Mouse (Mus musculus) forebrain, embryonic 16.5 days (tissue): Measurements from ENCODE around the gene Dlat. TPM values are rescaled to one million over a fixed set of nuclear protein-coding genes. Genes with fewer than 3 reads are reported as not detected.

Source experiments
- ATAC-seq: fragments of 200-750 bp; cut with Nextera tagmentation; 2 replicates; pipeline ENCODE4 v1.8.0; 2017; ENCODE audit warnings: mild to moderate bottlenecking, moderate library complexity
- H3K27ac ChIP-seq: fragments of 300-500 bp; sonication (generic); 2 replicates; pipeline ENCODE4 v1.5.1; 2014; ENCODE audit warnings: low read length, control low read depth
- H3K27me3 ChIP-seq: fragments of 300-500 bp; sonication (generic); replicated peaks from 2 replicates; pipeline ENCODE4 v1.6.1; 2014; ENCODE audit warnings: low read length; ENCODE audit not compliant: control insufficient read depth, insufficient read depth
- H3K36me3 ChIP-seq: fragments of 300-500 bp; sonication (generic); 2 replicates; pipeline ENCODE4 v1.6.1; 2014; ENCODE audit not compliant: control insufficient read depth, insufficient read depth
- H3K4me1 ChIP-seq: fragments of 300-500 bp; sonication (generic); replicated peaks from 2 replicates; pipeline ENCODE4 v1.6.1; 2014; ENCODE audit warnings: low read length; ENCODE audit not compliant: control insufficient read depth, insufficient read depth
- H3K4me2 ChIP-seq: fragments of 300-500 bp; sonication (generic); 2 replicates; pipeline ENCODE4 v1.6.1; 2014; ENCODE audit warnings: mild to moderate bottlenecking, low read length, control low read depth
- H3K4me3 ChIP-seq: fragments of 300-500 bp; sonication (generic); replicated peaks from 2 replicates; pipeline ENCODE4 v1.5.1; 2014; ENCODE audit warnings: mild to moderate bottlenecking, low read length, control low read depth
- H3K9ac ChIP-seq: fragments of 300-500 bp; sonication (generic); replicated peaks from 2 replicates; pipeline ENCODE4 v1.6.1; 2014; ENCODE audit warnings: low read depth, low read length, control low read depth
- H3K9me3 ChIP-seq: fragments of 300-500 bp; sonication (generic); 2 replicates; pipeline ENCODE4 v1.6.1; 2016; ENCODE audit warnings: low read length; ENCODE audit not compliant: control insufficient read depth
- WGBS: fragments of 180-500 bp; shearing (Covaris S2); extraction: QIAGEN DNeasy Blood & Tissue Kit; methylation state at CpG from one replicate; pipeline ENCODE4 v1.1.7; 2014; 5-methylcytosine and 5-hydroxymethylcytosine counted together
- polyA plus RNA-seq: library from polyadenylated mRNA; unstranded; fragments of >200 nt; fragmentation: Nextera tagmentation; extraction: Ambion mirVana; gene quantifications from 2 replicates; pipeline ENCODE4 v1.2.1, GENCODE M21; 2015

The Dlat gene
- polyA plus RNA-seq, 1 experiment from 2014 or later = 43.4 TPM

- peak within 1 kb of the TSS; percentile 86 for H3K4me3 ChIP-seq
- ATAC-seq = peak; percentile 99
- peak within 1 kb of the TSS; percentile 94 for H3K4me2 ChIP-seq
- H3K4me1 ChIP-seq = peaks cover 22% of the 10 kb centered on the region
- H3K27me3 ChIP-seq = no peaks in the 10 kb centered on the region
- peak within 1 kb of the TSS; percentile 84 for H3K27ac ChIP-seq
- no peaks in the 10 kb centered on the region for H3K9me3 ChIP-seq
- H3K36me3 ChIP-seq = peaks cover 9% of the 10 kb centered on the region
- H3K9ac ChIP-seq = peak within 1 kb of the TSS; percentile 78
- WGBS = 1% methylated on average over 48 of the region's 48 CpGs
These were observed 56.2 kb downstream of the Dlat start, which contains the start of the genes Sdhd and Timm8b for GRCm38 (mm10) chr9:50603189-50603997. Gene Sdhd (minus strand): TSS chr9:50603812. Gene Timm8b (plus strand): TSS chr9:50603910.

GRCm38 (mm10) chr9:50602055-50602845 is 57.3 kb downstream of the Dlat start:
- WGBS = 91% methylated on average over 7 of the region's 7 CpGs
- no peak for ATAC-seq
- H3K9ac ChIP-seq = no peak overlapping the region
- H3K4me2 ChIP-seq = peak overlapping the region; percentile 94
- no peak overlapping the region for H3K27ac ChIP-seq
- H3K27me3 ChIP-seq = no peaks in the 10 kb centered on the region
- no peak overlapping the region for H3K4me3 ChIP-seq
- H3K4me1 ChIP-seq = peaks cover 22% of the 10 kb centered on the region
- no peaks in the 10 kb centered on the region for H3K9me3 ChIP-seq
- peaks cover 12% of the 10 kb centered on the region for H3K36me3 ChIP-seq

DNA sequence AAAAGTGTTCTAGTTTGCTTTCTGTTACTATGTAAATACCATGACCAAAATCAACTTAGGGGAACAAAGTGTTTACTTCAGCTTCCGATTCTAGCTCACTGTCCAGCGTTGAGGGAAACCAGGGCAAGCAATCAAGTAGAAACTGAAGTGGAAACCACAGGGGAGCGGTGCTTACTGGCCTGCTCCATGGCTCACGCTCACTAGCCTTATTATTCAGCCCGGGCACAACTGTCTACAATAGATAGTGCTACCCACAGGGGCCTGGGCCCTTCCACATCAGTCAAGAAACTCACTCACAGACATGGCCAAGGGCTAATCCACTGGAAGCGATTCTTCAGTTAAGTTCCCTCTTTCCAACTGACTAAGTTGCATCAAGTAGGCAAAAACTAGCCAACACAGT is 58.0 kb downstream of the Dlat start:
- Histone ChIP-seq H3K27me3 (no peaks in the 10 kb centered on the region), H3K9me3 (no peaks in the 10 kb centered on the region), H3K36me3 (peaks cover 15% of the 10 kb centered on the region), H3K4me3 (no peak overlapping the region), H3K9ac (no peak overlapping the region), H3K27ac (no peak overlapping the region), H3K4me1 (peaks cover 22% of the 10 kb centered on the region), H3K4me2 (no peak overlapping the region)
- ATAC-seq = no peak
- 91% methylated on average over 6 of the region's 6 CpGs for WGBS

DNA sequence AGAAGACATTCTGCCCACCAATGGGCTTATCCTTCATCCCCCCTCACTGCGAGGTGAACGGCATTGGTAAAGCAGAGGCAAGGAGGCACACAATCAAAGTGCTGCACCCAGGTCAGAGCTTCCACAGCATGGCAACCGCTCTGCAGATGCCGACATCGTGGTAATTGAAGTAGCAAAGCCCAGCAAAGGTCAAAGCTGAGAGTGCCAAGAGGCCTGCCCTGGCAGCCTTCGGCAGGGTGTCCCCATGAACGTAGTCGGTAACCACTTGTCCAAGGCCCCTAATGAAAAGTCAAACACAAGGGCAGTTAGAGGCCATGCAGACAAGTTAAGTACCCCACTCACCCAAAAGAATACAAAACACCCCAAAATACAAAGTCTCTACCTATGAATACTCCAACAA is 62.6 kb downstream of the Dlat start:
- H3K27ac ChIP-seq = no peak overlapping the region
- no peak overlapping the region for H3K9ac ChIP-seq
- no peaks in the 10 kb centered on the region for H3K9me3 ChIP-seq
- WGBS = 95% methylated on average over 8 of the region's 8 CpGs
- ATAC-seq = no peak
- H3K4me2 ChIP-seq = no peak overlapping the region
- H3K4me3 ChIP-seq = no peak overlapping the region
- H3K4me1 ChIP-seq = peaks cover under 1% of the 10 kb centered on the region
- H3K36me3 ChIP-seq = peaks cover 14% of the 10 kb centered on the region
- H3K27me3 ChIP-seq = no peaks in the 10 kb centered on the region

DNA sequence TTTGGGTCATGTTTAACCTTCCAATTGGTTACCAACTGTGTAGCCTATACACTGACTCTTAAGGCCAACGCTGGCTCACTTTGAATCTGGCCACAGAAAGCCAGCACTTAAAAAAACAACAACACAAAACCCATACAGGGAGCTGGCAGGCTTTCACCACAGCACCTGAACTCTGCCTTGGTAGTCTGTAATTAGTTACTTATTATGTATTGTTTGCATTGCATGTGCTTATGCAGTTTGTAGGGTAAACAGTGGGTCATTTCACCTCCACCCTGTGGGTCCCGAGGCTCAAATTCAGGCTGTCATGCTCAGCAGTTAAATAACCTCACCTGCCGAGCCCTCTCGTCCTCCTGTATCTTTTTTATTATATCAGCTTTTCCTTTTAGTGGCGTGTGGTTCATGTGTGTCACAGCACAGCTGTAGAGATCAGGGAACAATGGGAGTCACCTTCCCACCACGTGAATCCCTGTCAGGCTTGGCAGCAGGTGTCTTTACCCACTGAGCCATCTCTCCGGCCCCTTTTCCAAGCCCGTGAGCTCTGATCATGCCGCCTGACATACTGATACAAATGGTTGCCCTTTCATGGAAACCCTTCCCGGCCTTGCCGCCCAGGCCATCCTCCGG is 64.7 kb downstream of the Dlat start:
- no peak for ATAC-seq
- no peaks in the 10 kb centered on the region for H3K9me3 ChIP-seq
- WGBS = 79% methylated on average over 12 of the region's 12 CpGs

GRCm38 (mm10) chr9:50593544-50593943 is 66.0 kb downstream of the Dlat start:
- H3K4me2 ChIP-seq = no peak overlapping the region
- ATAC-seq = no peak
- no peaks in the 10 kb centered on the region for H3K9me3 ChIP-seq
- no peaks in the 10 kb centered on the region for H3K4me1 ChIP-seq
- H3K27ac ChIP-seq = no peak overlapping the region
- H3K27me3 ChIP-seq = no peaks in the 10 kb centered on the region
- 88% methylated on average over 3 of the region's 3 CpGs for WGBS
- H3K9ac ChIP-seq = no peak overlapping the region
- peaks cover 11% of the 10 kb centered on the region for H3K36me3 ChIP-seq
- H3K4me3 ChIP-seq = no peak overlapping the region

More for the DNA sequence above, 64.7 kb downstream of the Dlat start:
- Histone ChIP-seq H3K4me2 (no peak overlapping the region), H3K27me3 (no peaks in the 10 kb centered on the region), H3K4me3 (no peak overlapping the region), H3K36me3 (peaks cover 14% of the 10 kb centered on the region), H3K27ac (no peak overlapping the region), H3K4me1 (no peaks in the 10 kb centered on the region), H3K9ac (no peak overlapping the region)

DNA sequence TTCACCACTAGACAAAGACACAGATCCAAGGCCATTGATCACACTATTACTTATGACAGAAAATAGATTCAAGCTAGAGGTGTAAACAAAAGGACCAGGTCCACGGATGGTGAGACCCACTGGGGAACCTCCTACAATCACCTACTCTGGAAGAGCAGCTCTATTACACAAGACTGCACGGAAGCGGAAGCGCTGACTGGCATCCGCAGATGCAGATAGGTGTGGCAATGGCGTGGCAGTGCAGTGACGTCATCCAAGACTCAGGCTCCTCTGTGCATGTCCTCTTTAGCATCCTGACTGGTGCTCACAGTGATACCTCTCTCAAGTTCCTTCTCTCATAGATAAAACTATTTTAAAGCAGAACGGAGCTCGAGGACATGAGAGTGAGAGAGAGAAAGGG is 66.6 kb downstream of the Dlat start:
- Histone ChIP-seq H3K4me3 (no peak overlapping the region), H3K9me3 (no peaks in the 10 kb centered on the region), H3K4me2 (no peak overlapping the region), H3K27me3 (no peaks in the 10 kb centered on the region), H3K4me1 (no peaks in the 10 kb centered on the region), H3K9ac (no peak overlapping the region), H3K27ac (no peak overlapping the region), H3K36me3 (peaks cover 9% of the 10 kb centered on the region)
- ATAC-seq = no peak
- WGBS = 90% methylated on average over 9 of the region's 9 CpGs

- WGBS = 75% methylated on average over 10 of the region's 10 CpGs
- ATAC-seq = no peak
- Histone ChIP-seq H3K27me3 (no peaks in the 10 kb centered on the region), H3K4me3 (no peak overlapping the region), H3K27ac (no peak overlapping the region), H3K9ac (no peak overlapping the region), H3K36me3 (no peaks in the 10 kb centered on the region; the same call in 1 of the 2 replicates), H3K9me3 (no peaks in the 10 kb centered on the region), H3K4me2 (no peak overlapping the region), H3K4me1 (no peaks in the 10 kb centered on the region)
These were observed 68.6 kb downstream of the Dlat start for GRCm38 (mm10) chr9:50590856-50591518.

- no peaks in the 10 kb centered on the region for H3K4me1 ChIP-seq
- no peak overlapping the region for H3K9ac ChIP-seq
- WGBS = 81% methylated on average over 4 of the region's 4 CpGs
- no peak for ATAC-seq
- no peaks in the 10 kb centered on the region for H3K9me3 ChIP-seq
- no peaks in the 10 kb centered on the region for H3K27me3 ChIP-seq
- H3K36me3 ChIP-seq = no peaks in the 10 kb centered on the region
- no peak overlapping the region for H3K4me2 ChIP-seq
- no peak overlapping the region for H3K4me3 ChIP-seq
- no peak overlapping the region for H3K27ac ChIP-seq
These were observed 72.6 kb downstream of the Dlat start for GRCm38 (mm10) chr9:50586955-50587354.
